Mouse (Mus musculus): ENCODE measurements at regions not wholly inside any gene's neighbourhood (a gene's known extent, or its start where the extent isn't known, plus 50 kb on each side); places are given as distances from the start of the nearest gene placed in this dataset.

GRCm38 (mm10) chr4:74466081-74466480, 223.8 kb downstream of the Kdm4c start:
- no peak for DNase-seq

GRCm38 (mm10) chr4:74512489-74512888, 270.2 kb downstream of the Kdm4c start:
- DNase-seq, result no peak

GRCm38 (mm10) chr4:74553888-74554287, 311.6 kb downstream of the Kdm4c start:
- DNase-seq, result no peak

GRCm38 (mm10) chr4:74563565-74563964, 321.3 kb downstream of the Kdm4c start:
- DNase-seq, result peak; percentile 60

- no peak for DNase-seq
Measured at GRCm38 (mm10) chr4:74586400-74586799, 344.1 kb downstream of the Kdm4c start.

- no peak for DNase-seq
Measured at GRCm38 (mm10) chr4:74587125-74587524, 344.8 kb downstream of the Kdm4c start.

- DNase-seq, result no peak
Measured at GRCm38 (mm10) chr4:74588761-74589160, 346.5 kb downstream of the Kdm4c start.

- DNase-seq, result no peak
Measured at GRCm38 (mm10) chr4:74613032-74613431, 370.7 kb downstream of the Kdm4c start.

Data from cerebellum, adult 9-10 months (tissue).